In genomic region chr2:104684771-104685170, GRCm38 (mm10) we compare ENCODE assay signal across 13 mouse cellular contexts. TPM values are rescaled to one million over a fixed set of nuclear protein-coding genes. Genes with fewer than 3 reads are reported as not detected.
"Had no signal": no experiment of that assay in that cellular context is flagged by ENCODE, and none has a peak within 500 bp of the region (broad histone marks: within the 10 kb centered on the region; RNA-seq: fewer than 3 reads in every experiment).

No protein-coding gene starts in this region.

- H3K27me3 ChIP-seq: liver, embryonic 13.5 days; midbrain, embryonic 13.5 days; neural tube, embryonic 15.5 days had no signal

- ATAC-seq: inflammation-experienced regulatory T-cells, adult 6 months had no signal

- H3K4me3 ChIP-seq: left cerebral cortex, adult 2 months; liver, embryonic 13.5 days; midbrain, embryonic 13.5 days; neural tube, embryonic 15.5 days had no signal

- H3K9me3 ChIP-seq: liver, embryonic 13.5 days; midbrain, embryonic 13.5 days; neural tube, embryonic 15.5 days had no signal

- H3K36me3 ChIP-seq: liver, embryonic 13.5 days had no signal

- H3K27ac ChIP-seq: kidney, postnatal 0 days; left cerebral cortex, adult 2 months; liver, embryonic 13.5 days; midbrain, embryonic 13.5 days; neural tube, embryonic 15.5 days had no signal

- H3K9ac ChIP-seq: liver, embryonic 13.5 days; midbrain, embryonic 13.5 days; neural tube, embryonic 15.5 days had no signal

- H3K4me2 ChIP-seq: midbrain, embryonic 13.5 days; neural tube, embryonic 15.5 days had no signal

RNA-seq across cellular contexts. Expression of gene Pin1rt1, which starts 31.4 kb away (rescaled TPM):
- polyA plus RNA-seq: inflammation-experienced regulatory T-cells, adult 6 months; kidney, postnatal 0 days; limb, embryonic 11.5 days; liver, embryonic 13.5 days; lung, adult 2 months; lung, postnatal 0 days; midbrain, postnatal 0 days; neural tube, embryonic 11.5 days; small intestine, adult 2 months; thymus, postnatal 0 days had no signal

RNA-seq across cellular contexts. Expression of gene Depdc7, which starts 57.9 kb away (rescaled TPM):
- polyA plus RNA-seq: inflammation-experienced regulatory T-cells, adult 6 months had no signal
